Mouse (Mus musculus) left cerebral cortex, postnatal 14 days (tissue): Measurements from ENCODE around the gene Hsd3b7. TPM values are rescaled to one million over a fixed set of nuclear protein-coding genes. Genes with fewer than 3 reads are reported as not detected.
"Not testable (repeated sequence)": the region's sequence is repeated elsewhere in the genome, so short reads cannot be mapped to it uniquely, and the experiment has no call there.

Experiments used
- DNase-seq, 2 experiments: peaks; one replicate each; pipeline ENCODE4 v3.0.0; 2021 to 2022; ENCODE audit warnings: low spot score in 2 of 2, mixed read lengths in 1 of 2
- intact Hi-C: fragments of 180-260 bp; cut with DNase I; formaldehyde crosslinking; loops from one replicate; pipeline ENCODE4 v1.15.1; 2025
- total RNA-seq, 2 experiments: library from RNA; stranded (reverse); gene quantifications; 2 replicates each; pipeline ENCODE4 v1.2.3; 2021

Gene Hsd3b7
- total RNA-seq, 2 experiments from 2014 or later, result 4.8 to 6.0 TPM

GRCm38 (mm10) chr7:127772557-127772956, 27.8 kb upstream of the Hsd3b7 start:
- intact Hi-C loops, result no loop called here
- DNase-seq, result no peak

GRCm38 (mm10) chr7:127773664-127774384, 26.6 kb upstream of the Hsd3b7 start:
- peak; percentile 70 to 74 for DNase-seq
- intact Hi-C loops, result no loop called here

GRCm38 (mm10) chr7:127775837-127776236, 24.6 kb upstream of the Hsd3b7 start:
- intact Hi-C loops, DNase-seq: not testable (repeated sequence)

GRCm38 (mm10) chr7:127776426-127776825, 24.0 kb upstream of the Hsd3b7 start, which contains the start of gene Setd1a:
Gene Setd1a (plus strand): TSS chr7:127776670.
- intact Hi-C loops, result no loop called here
- DNase-seq, result peak; percentile 89

- peak; percentile 97 to 98 for DNase-seq
- intact Hi-C loops, result no loop called here
Observed at GRCm38 (mm10) chr7:127776878-127777473, 23.4 kb upstream of the Hsd3b7 start.

GRCm38 (mm10) chr7:127777474-127778266, 22.7 kb upstream of the Hsd3b7 start:
- intact Hi-C loops, result no loop called here
- no peak for DNase-seq

- no peak for DNase-seq
- intact Hi-C loops, result no loop called here
Observed at GRCm38 (mm10) chr7:127778350-127778749, 22.1 kb upstream of the Hsd3b7 start.

- no peak for DNase-seq
- intact Hi-C loops, result no loop called here
Observed at GRCm38 (mm10) chr7:127785308-127785707, 15.1 kb upstream of the Hsd3b7 start, which contains the start of gene Gm49388. Gene Gm49388 (plus strand): TSS chr7:127785608.

- intact Hi-C loops, result no loop called here
- DNase-seq, result no peak
Observed at GRCm38 (mm10) chr7:127797076-127797845, 3.1 kb upstream of the Hsd3b7 start.

- intact Hi-C loops, result no loop called here
- DNase-seq, result no peak
Observed at GRCm38 (mm10) chr7:127798591-127798990, 1.8 kb upstream of the Hsd3b7 start.

GRCm38 (mm10) chr7:127799211-127799610, 1.2 kb upstream of the Hsd3b7 start:
- intact Hi-C loops, result no loop called here
- DNase-seq, result no peak

- intact Hi-C loops, result no loop called here
- DNase-seq, result no peak
Observed at GRCm38 (mm10) chr7:127799738-127800137, 666 bp upstream of the Hsd3b7 start.

- intact Hi-C loops, result no loop called here
- no peak for DNase-seq
Observed at GRCm38 (mm10) chr7:127801010-127801621, 712 bp downstream of the Hsd3b7 start.

GRCm38 (mm10) chr7:127802313-127802712, 1.9 kb downstream of the Hsd3b7 start:
- no peak for DNase-seq
- intact Hi-C loops, result no loop called here

GRCm38 (mm10) chr7:127808821-127809220, 8.4 kb downstream of the Hsd3b7 start:
- DNase-seq, result no peak
- intact Hi-C loops, result no loop called here

- no peak for DNase-seq
- intact Hi-C loops, result no loop called here
Observed at GRCm38 (mm10) chr7:127809846-127810245, 9.4 kb downstream of the Hsd3b7 start.

GRCm38 (mm10) chr7:127810650-127811049, 10.2 kb downstream of the Hsd3b7 start:
- intact Hi-C loops, result no loop called here
- DNase-seq, result no peak

- intact Hi-C loops, result no loop called here
- no peak for DNase-seq
Observed at GRCm38 (mm10) chr7:127811240-127811639, 10.8 kb downstream of the Hsd3b7 start.

GRCm38 (mm10) chr7:127812292-127812691, 11.9 kb downstream of the Hsd3b7 start:
- DNase-seq, result no peak
- intact Hi-C loops, result no loop called here
